Mouse (Mus musculus): ENCODE results near the gene Otud4.
"Not testable (repeated sequence)": the region's sequence is repeated elsewhere in the genome, so short reads cannot be mapped to it uniquely, and the experiment has no call there.

Gene Otud4

GRCm38 (mm10) chr8:79639586-79640451 lies at the start of gene Otud4:
TSS of gene Otud4 (plus strand) at chr8:79639618.
- DNase-seq (ENCODE audit: low spot score): peak; percentile 32

- no peak for DNase-seq (ENCODE audit: low spot score)
These were observed 38.5 kb upstream of the Otud4 start for GRCm38 (mm10) chr8:79600962-79601361.

GRCm38 (mm10) chr8:79603204-79603603 lies 36.2 kb upstream of the Otud4 start:
- not testable (repeated sequence) for DNase-seq (ENCODE audit: low spot score)

- DNase-seq (ENCODE audit: low spot score): no peak
These were observed 33.2 kb upstream of the Otud4 start for GRCm38 (mm10) chr8:79606225-79606624.

- DNase-seq (ENCODE audit: low spot score): no peak
These were observed 32.6 kb upstream of the Otud4 start for GRCm38 (mm10) chr8:79606751-79607300.

GRCm38 (mm10) chr8:79608701-79609100 lies 30.7 kb upstream of the Otud4 start:
- DNase-seq (ENCODE audit: low spot score): no peak

- no peak for DNase-seq (ENCODE audit: low spot score)
These were observed 29.1 kb upstream of the Otud4 start for GRCm38 (mm10) chr8:79610268-79610667.

- no peak for DNase-seq (ENCODE audit: low spot score)
These were observed 27.1 kb upstream of the Otud4 start for GRCm38 (mm10) chr8:79612298-79612697.

- DNase-seq (ENCODE audit: low spot score): no peak
These were observed 26.5 kb upstream of the Otud4 start for GRCm38 (mm10) chr8:79612965-79613364.

GRCm38 (mm10) chr8:79615741-79616350 lies 23.6 kb upstream of the Otud4 start:
- no peak for DNase-seq (ENCODE audit: low spot score)

GRCm38 (mm10) chr8:79618906-79619305 lies 20.5 kb upstream of the Otud4 start:
- no peak for DNase-seq (ENCODE audit: low spot score)

GRCm38 (mm10) chr8:79619353-79619752 lies 20.1 kb upstream of the Otud4 start:
- DNase-seq (ENCODE audit: low spot score): no peak

- no peak for DNase-seq (ENCODE audit: low spot score)
These were observed 19.4 kb upstream of the Otud4 start for GRCm38 (mm10) chr8:79620000-79620399.

GRCm38 (mm10) chr8:79620489-79621276 lies 18.7 kb upstream of the Otud4 start:
- DNase-seq (ENCODE audit: low spot score): no peak

- no peak for DNase-seq (ENCODE audit: low spot score)
These were observed 17.1 kb upstream of the Otud4 start for GRCm38 (mm10) chr8:79622346-79622745.

- no peak for DNase-seq (ENCODE audit: low spot score)
These were observed 16.1 kb upstream of the Otud4 start for GRCm38 (mm10) chr8:79623351-79623750.

GRCm38 (mm10) chr8:79624416-79624815 lies 15.0 kb upstream of the Otud4 start:
- DNase-seq (ENCODE audit: low spot score): no peak

GRCm38 (mm10) chr8:79626213-79626612 lies 13.2 kb upstream of the Otud4 start:
- no peak for DNase-seq (ENCODE audit: low spot score)

GRCm38 (mm10) chr8:79635491-79635890 lies 3.9 kb upstream of the Otud4 start:
- no peak for DNase-seq (ENCODE audit: low spot score)

GRCm38 (mm10) chr8:79636151-79636550 lies 3.3 kb upstream of the Otud4 start:
- no peak for DNase-seq (ENCODE audit: low spot score)

- DNase-seq (ENCODE audit: low spot score): no peak
These were observed 2.2 kb upstream of the Otud4 start for GRCm38 (mm10) chr8:79637237-79637636.

- DNase-seq (ENCODE audit: low spot score): no peak
These were observed 1.3 kb upstream of the Otud4 start for GRCm38 (mm10) chr8:79638001-79638706.
